Mouse (Mus musculus) thymus, adult 2 months (tissue): ENCODE measurements at regions not wholly inside any gene's neighbourhood (a gene's known extent, or its start where the extent isn't known, plus 50 kb on each side); places are given as distances from the start of the nearest gene placed in this dataset.

Experiments
- CTCF ChIP-seq: fragments of 200-500 bp; IDR thresholded peaks from 2 replicates; pipeline ENCODE4 v1.5.1; 2012; ENCODE audit warnings: mild to moderate bottlenecking, control low read depth, low read length, moderate library complexity, borderline replicate concordance; ENCODE audit not compliant: control insufficient read depth, poor library complexity, insufficient read depth; ENCODE audit errors: extremely low read depth
- POLR2A ChIP-seq: fragments of 200-500 bp; IDR thresholded peaks from 2 replicates; pipeline ENCODE4 v1.6.1; 2012; ENCODE audit warnings: mild to moderate bottlenecking, low read length, control low read depth, moderate library complexity; ENCODE audit not compliant: control insufficient read depth, poor library complexity, insufficient read depth; ENCODE audit errors: extremely low read depth

GRCm38 (mm10) chr13:44085621-44086510 lies 301.3 kb downstream of the Cd83 start:
- TF ChIP-seq CTCF: no peak
- TF ChIP-seq POLR2A: no peak
